ENCODE assay signal across 35 mouse cellular contexts in the genomic region with DNA sequence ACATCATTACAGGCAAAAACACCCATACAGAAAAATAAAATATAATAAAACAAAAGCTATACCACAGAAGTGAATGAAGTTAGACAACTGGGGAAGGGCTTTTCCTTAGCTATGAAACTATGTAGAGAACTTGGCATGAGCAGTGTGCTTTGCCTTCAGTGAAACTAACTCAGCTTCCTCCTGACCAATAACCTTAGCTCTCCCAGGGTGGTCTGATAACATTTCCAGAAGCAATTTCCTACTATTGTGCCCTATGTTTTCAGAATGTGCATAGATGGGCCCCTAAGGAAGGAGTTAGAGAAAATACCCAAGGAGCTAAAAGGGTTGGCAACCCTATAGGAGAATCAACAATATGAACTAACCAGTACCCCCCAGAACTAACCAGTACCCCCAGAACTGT.
"Had no signal": no experiment of that assay in that cellular context is flagged by ENCODE, and none has a peak within 500 bp of the region (broad histone marks: within the 10 kb centered on the region; RNA-seq: fewer than 3 reads in every experiment).

No protein-coding gene starts in this region.

- H3K9ac ChIP-seq: heart, embryonic 12.5 days; heart, embryonic 13.5 days; heart, embryonic 15.5 days; hindbrain, embryonic 12.5 days; hindbrain, embryonic 13.5 days; hindbrain, embryonic 14.5 days; hindbrain, embryonic 15.5 days; intestine, embryonic 15.5 days; kidney, embryonic 15.5 days had no signal

- H3K27me3 ChIP-seq: heart, embryonic 12.5 days; heart, embryonic 13.5 days; heart, embryonic 15.5 days; hindbrain, embryonic 12.5 days; hindbrain, embryonic 13.5 days; hindbrain, embryonic 15.5 days; intestine, embryonic 15.5 days; kidney, embryonic 15.5 days had no signal

- H3K4me1 ChIP-seq: heart, embryonic 15.5 days; hindbrain, embryonic 12.5 days; hindbrain, embryonic 13.5 days; hindbrain, embryonic 15.5 days; intestine, embryonic 15.5 days; kidney, embryonic 15.5 days had no signal

- H3K9me3 ChIP-seq: heart, embryonic 10.5 days; heart, embryonic 12.5 days; heart, embryonic 13.5 days; heart, embryonic 15.5 days; hindbrain, embryonic 10.5 days; hindbrain, embryonic 12.5 days; hindbrain, embryonic 13.5 days; hindbrain, embryonic 15.5 days; intestine, embryonic 15.5 days; kidney, embryonic 15.5 days had no signal

- ATAC-seq: hindbrain, embryonic 16.5 days; hindbrain, postnatal 0 days; inflammation-experienced regulatory T-cells, adult 6 months; intestine, embryonic 15.5 days; intestine, embryonic 16.5 days; intestine, postnatal 0 days had no signal

- H3K4me3 ChIP-seq: heart, adult 2 months; heart, embryonic 10.5 days; heart, embryonic 12.5 days; heart, embryonic 13.5 days; heart, embryonic 15.5 days; hindbrain, embryonic 10.5 days; hindbrain, embryonic 12.5 days; hindbrain, embryonic 13.5 days; hindbrain, embryonic 15.5 days; intestine, embryonic 15.5 days; kidney, embryonic 15.5 days; layer of hippocampus, adult 2 months had no signal

- H3K4me2 ChIP-seq: heart, embryonic 11.5 days; heart, embryonic 12.5 days; heart, embryonic 13.5 days; heart, embryonic 15.5 days; hindbrain, embryonic 12.5 days; hindbrain, embryonic 13.5 days; hindbrain, embryonic 14.5 days; hindbrain, embryonic 15.5 days; intestine, embryonic 15.5 days; kidney, embryonic 15.5 days had no signal

- H3K36me3 ChIP-seq: heart, embryonic 10.5 days; heart, embryonic 12.5 days; heart, embryonic 13.5 days; heart, embryonic 15.5 days; hindbrain, embryonic 10.5 days; hindbrain, embryonic 12.5 days; hindbrain, embryonic 13.5 days; hindbrain, embryonic 15.5 days; intestine, embryonic 15.5 days; kidney, embryonic 15.5 days had no signal

- DNase-seq: heart, adult 2 months; heart, postnatal 10 days; heart, postnatal 14 days; heart, postnatal 36 days; heart, postnatal 4 days; kidney, adult 11 months; kidney, adult 18-20 months; kidney, adult 2 months; kidney, adult 8-10 months; kidney, adult 9 months; kidney, postnatal 10 days; kidney, postnatal 14 days; kidney, postnatal 25 days; kidney, postnatal 36 days; kidney, postnatal 4 days; layer of hippocampus, adult 9-11 months had no signal

- H3K27ac ChIP-seq: heart, adult 2 months; heart, embryonic 10.5 days; heart, embryonic 13.5 days; heart, embryonic 15.5 days; hindbrain, embryonic 10.5 days; hindbrain, embryonic 12.5 days; hindbrain, embryonic 13.5 days; hindbrain, embryonic 14.5 days; hindbrain, embryonic 15.5 days; hindbrain, postnatal 0 days; intestine, embryonic 15.5 days; kidney, embryonic 15.5 days; kidney, postnatal 0 days; layer of hippocampus, adult 2 months had no signal
